Mouse (Mus musculus): ENCODE measurements at regions not wholly inside any gene's neighbourhood (a gene's known extent, or its start where the extent isn't known, plus 50 kb on each side); places are given as distances from the start of the nearest gene placed in this dataset.

- in situ Hi-C loops (cut with MboI, MseI): no loop called here
Observed at GRCm38 (mm10) chr2:133498186-133498571, 53.8 kb upstream of the Bmp2 start.

GRCm38 (mm10) chr2:133498717-133499143 is 53.2 kb upstream of the Bmp2 start:
- in situ Hi-C loops (cut with MboI, MseI): no loop called here

GRCm38 (mm10) chr2:133499904-133500303 is 52.1 kb upstream of the Bmp2 start:
- in situ Hi-C loops (cut with MboI, MseI): no loop called here
